Comparison of ENCODE assay signal across 9 mouse cellular contexts in the genomic region with DNA sequence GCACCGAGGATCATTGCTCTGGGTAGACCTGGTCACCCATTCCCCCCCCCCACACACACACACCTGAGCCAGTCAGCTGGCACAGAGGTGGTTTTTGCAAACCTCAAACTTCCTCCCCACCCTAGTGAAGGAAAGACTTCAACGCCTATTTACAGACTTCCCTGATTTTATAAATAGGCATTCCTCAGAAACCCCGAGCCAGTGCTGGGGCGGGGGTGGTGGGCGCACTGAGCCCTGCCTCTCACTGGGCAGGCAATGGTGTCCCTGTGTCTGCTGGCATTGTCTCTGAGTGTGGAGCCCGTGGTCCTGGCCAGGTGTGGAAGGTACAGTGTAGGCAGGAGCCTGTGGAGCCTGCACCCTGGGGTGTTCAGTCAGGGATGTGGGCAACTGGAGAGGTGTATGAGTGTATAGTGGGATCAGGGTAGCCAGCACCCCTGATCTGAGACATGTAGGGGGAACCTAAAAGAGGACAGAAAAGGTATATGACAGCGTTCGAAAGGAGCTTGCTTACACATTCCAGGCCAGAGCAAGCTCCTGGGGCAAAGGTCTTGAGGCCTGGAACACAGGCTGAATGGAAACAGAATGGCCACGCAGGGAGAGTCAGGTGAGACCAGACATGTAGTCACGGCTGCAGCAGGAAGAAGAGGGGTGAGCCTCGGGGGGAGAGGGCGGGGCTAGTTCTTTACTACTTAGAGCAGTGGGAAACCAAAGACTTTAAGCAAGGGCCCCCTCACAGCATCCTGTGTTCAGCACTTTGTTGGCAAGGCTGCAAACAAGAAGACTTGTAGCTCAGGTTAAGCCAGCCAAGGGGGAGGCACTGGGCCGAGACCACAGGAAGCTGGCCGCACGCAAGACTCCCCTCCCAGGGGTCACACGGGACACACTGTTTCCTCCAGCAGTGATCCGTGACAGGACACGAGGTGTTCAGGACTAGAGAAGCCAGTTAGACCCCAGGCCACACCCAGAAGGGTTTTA. TPM values are rescaled to one million over a fixed set of nuclear protein-coding genes. Genes with fewer than 3 reads are reported as not detected.
DNase-seq lines count a peak whose midpoint lies in the region; ATAC-seq lines count a peak whose summit lies in the region.
"Had no signal": no experiment of that assay in that cellular context is flagged by ENCODE, and none has a peak within 500 bp of the region (broad histone marks: within the 10 kb centered on the region; RNA-seq: fewer than 3 reads in every experiment).

No protein-coding gene starts in this region.

- ATAC-seq in forebrain, embryonic 14.5 days = no peak

- H3K36me3 ChIP-seq in forebrain, embryonic 14.5 days (ENCODE audit: control insufficient read depth, insufficient read depth, low read length) = no peaks in the 10 kb centered on the region
- H3K36me3 ChIP-seq: midbrain, embryonic 12.5 days had no signal

- H3K9me3 ChIP-seq in forebrain, embryonic 14.5 days (replicated peaks; ENCODE audit: control insufficient read depth, low read length) = no peaks in the 10 kb centered on the region
- H3K9me3 ChIP-seq: midbrain, embryonic 12.5 days had no signal

- H3K9ac ChIP-seq in forebrain, embryonic 14.5 days (ENCODE audit: low read length) = no peak overlapping the region
- H3K9ac ChIP-seq: midbrain, embryonic 12.5 days had no signal

- intact Hi-C loops in left cerebral cortex, postnatal 25 days (cut with DNase I) = no loop called here

- no peaks in the 10 kb centered on the region for H3K27me3 ChIP-seq in forebrain, embryonic 14.5 days (replicated peaks; ENCODE audit: control insufficient read depth, insufficient read depth, low read length)
- H3K27me3 ChIP-seq: midbrain, embryonic 12.5 days had no signal

- no peak overlapping the region for H3K27ac ChIP-seq in forebrain, embryonic 14.5 days (ENCODE audit: low read depth, low read length)
- H3K27ac ChIP-seq: midbrain, embryonic 12.5 days had no signal

- WGBS in forebrain, embryonic 14.5 days = 71% methylated on average over 18 of the region's 18 CpGs

- H3K4me2 ChIP-seq in forebrain, embryonic 14.5 days (ENCODE audit: low read length) = no peak overlapping the region
- H3K4me2 ChIP-seq: midbrain, embryonic 12.5 days had no signal

- DNase-seq in adrenal gland, postnatal 14 days = peak; percentile 60
- no peak for DNase-seq in adrenal gland, postnatal 25 days
- DNase-seq in T-cell, adult 2 months (ENCODE audit: low spot score) = peak; percentile 81
- DNase-seq in kidney, postnatal 10 days = peak; percentile 66
- peak; percentile 73 to 91 for DNase-seq in spleen, adult 18-20 months
- no peak for DNase-seq in left cerebral cortex, postnatal 25 days (ENCODE audit: low spot score in 2 of 2)
- no peak for DNase-seq in forebrain, embryonic 14.5 days (ENCODE audit: low spot score)
- DNase-seq in cerebellum, postnatal 36 days = no peak

- H3K4me1 ChIP-seq in forebrain, embryonic 14.5 days (ENCODE audit: control insufficient read depth, insufficient read depth, low read length) = no peaks in the 10 kb centered on the region

- H3K4me3 ChIP-seq in forebrain, embryonic 14.5 days (ENCODE audit: low read depth, low read length) = no peak overlapping the region
- H3K4me3 ChIP-seq: midbrain, embryonic 12.5 days had no signal

RNA-seq across cellular contexts. Expression of a gene that starts 13.3 kb away (rescaled TPM):
- total RNA-seq in adrenal gland, postnatal 14 days (2021) = 2.4 and 16.0 TPM in 2 replicates
- 0.81 and 1.9 TPM in 2 replicates for total RNA-seq in adrenal gland, postnatal 25 days (2021)
- 1 to 10 TPM; 1.8 to 3.8 TPM for total RNA-seq in left cerebral cortex, postnatal 25 days (2021)
- 1.3 and 2.4 TPM in 2 replicates for polyA plus RNA-seq in forebrain, embryonic 14.5 days (2014; fragmentation: Nextera tagmentation; extraction: Ambion mirVana)

RNA-seq across cellular contexts. Expression of a gene that starts 44.3 kb away (rescaled TPM):
- total RNA-seq in adrenal gland, postnatal 14 days (2021) = 12.7 and 14.5 TPM in 2 replicates
- 16.5 and 19.0 TPM in 2 replicates for total RNA-seq in adrenal gland, postnatal 25 days (2021)
- 10 to 100 TPM in 1 of 2 experiments, 1 to 10 TPM in 1; 9.7 to 12.9 TPM for total RNA-seq in left cerebral cortex, postnatal 25 days (2021)
- 3.5 and 3.6 TPM in 2 replicates for polyA plus RNA-seq in forebrain, embryonic 14.5 days (2014; fragmentation: Nextera tagmentation; extraction: Ambion mirVana)

Comparison
In these comparisons a context has a peak if more than half of its experiments do, and no peak if none do; other contexts are left out.
1. DNase-seq: peak in adrenal gland, postnatal 14 days (single experiment), T-cell, adult 2 months (single experiment), kidney, postnatal 10 days (single experiment) and spleen, adult 18-20 months (2 of 2); none in adrenal gland, postnatal 25 days (single experiment), left cerebral cortex, postnatal 25 days (0 of 2), forebrain, embryonic 14.5 days (single experiment) and cerebellum, postnatal 36 days (0 of 2).